Mouse (Mus musculus) liver, embryonic 15.5 days (tissue): ENCODE data around the gene Cd93. TPM values are rescaled to one million over a fixed set of nuclear protein-coding genes. Genes with fewer than 3 reads are reported as not detected.

ENCODE experiments used
- ATAC-seq: fragments of 200-750 bp; cut with Nextera tagmentation; 2 replicates; pipeline ENCODE4 v1.8.0; 2017; ENCODE audit warnings: moderate number of reproducible peaks, mild to moderate bottlenecking, moderate library complexity; ENCODE audit not compliant: insufficient read depth
- H3K27ac ChIP-seq: fragments of 300-500 bp; sonication (generic); replicated peaks from 2 replicates; pipeline ENCODE4 v1.5.1; 2015; ENCODE audit warnings: mild to moderate bottlenecking, inconsistent platforms
- H3K27me3 ChIP-seq: fragments of 300-500 bp; sonication (generic); 2 replicates; pipeline ENCODE4 v1.6.1; 2015; ENCODE audit warnings: mild to moderate bottlenecking, inconsistent platforms
- H3K36me3 ChIP-seq: fragments of 300-500 bp; sonication (generic); replicated peaks from 2 replicates; pipeline ENCODE4 v1.6.1; 2015; ENCODE audit warnings: moderate library complexity, mild to moderate bottlenecking, inconsistent platforms
- H3K4me1 ChIP-seq: fragments of 300-500 bp; sonication (generic); replicated peaks from 2 replicates; pipeline ENCODE4 v1.6.1; 2015; ENCODE audit warnings: inconsistent platforms
- H3K4me2 ChIP-seq: fragments of 300-500 bp; sonication (generic); 2 replicates; pipeline ENCODE4 v1.6.1; 2015; ENCODE audit warnings: moderate library complexity, mild to moderate bottlenecking, inconsistent platforms
- H3K4me3 ChIP-seq: fragments of 300-500 bp; sonication (generic); replicated peaks from 2 replicates; pipeline ENCODE4 v1.5.1; 2015; ENCODE audit warnings: mild to moderate bottlenecking, inconsistent platforms
- H3K9ac ChIP-seq: fragments of 300-500 bp; sonication (generic); 2 replicates; pipeline ENCODE4 v1.6.1; 2015; ENCODE audit warnings: moderate library complexity, mild to moderate bottlenecking, inconsistent platforms
- H3K9me3 ChIP-seq: fragments of 300-500 bp; sonication (generic); replicated peaks from 2 replicates; pipeline ENCODE4 v1.6.1; 2016; ENCODE audit warnings: inconsistent platforms
- WGBS: fragments of 180-500 bp; shearing (Covaris S2); methylation state at CpG from one replicate; pipeline ENCODE4 v1.1.7; 2015; ENCODE audit warnings: mixed read lengths; ENCODE audit not compliant: insufficient replicate concordance; 5-methylcytosine and 5-hydroxymethylcytosine counted together
- polyA plus RNA-seq: library from polyadenylated mRNA; unstranded; fragments of >200 nt; fragmentation: Nextera tagmentation; extraction: Ambion mirVana; gene quantifications from 2 replicates; pipeline ENCODE4 v1.2.1, GENCODE M21; 2015

The Cd93 gene
- polyA plus RNA-seq, 1 experiment from 2014 or later: 1.9 TPM

GRCm38 (mm10) chr2:148469341-148470238 lies 26.2 kb upstream of the Cd93 start:
- H3K4me1 ChIP-seq: no peaks in the 10 kb centered on the region
- H3K9ac ChIP-seq: no peak overlapping the region
- H3K36me3 ChIP-seq: no peaks in the 10 kb centered on the region
- no peaks in the 10 kb centered on the region for H3K27me3 ChIP-seq
- no peak overlapping the region for H3K4me2 ChIP-seq
- 58% methylated on average over 6 of the region's 7 CpGs for WGBS
- H3K9me3 ChIP-seq: no peaks in the 10 kb centered on the region
- no peak overlapping the region for H3K27ac ChIP-seq
- ATAC-seq: no peak
- no peak overlapping the region for H3K4me3 ChIP-seq

GRCm38 (mm10) chr2:148467921-148468440 lies 24.6 kb upstream of the Cd93 start:
- no peaks in the 10 kb centered on the region for H3K27me3 ChIP-seq
- ATAC-seq: no peak
- no peaks in the 10 kb centered on the region for H3K4me1 ChIP-seq
- no peak overlapping the region for H3K4me3 ChIP-seq
- no peak overlapping the region for H3K4me2 ChIP-seq
- H3K9me3 ChIP-seq: no peaks in the 10 kb centered on the region
- no peaks in the 10 kb centered on the region for H3K36me3 ChIP-seq
- no peak overlapping the region for H3K9ac ChIP-seq
- H3K27ac ChIP-seq: no peak overlapping the region
- whole genome bisulfite sequencing: 26% methylated on average over 3 of the region's 3 CpGs

- Histone ChIP-seq H3K9me3 (no peaks in the 10 kb centered on the region), H3K4me1 (no peaks in the 10 kb centered on the region), H3K27ac (no peak overlapping the region), H3K27me3 (no peaks in the 10 kb centered on the region), H3K4me2 (no peak overlapping the region), H3K9ac (no peak overlapping the region), H3K4me3 (no peak overlapping the region), H3K36me3 (no peaks in the 10 kb centered on the region)
- no peak for ATAC-seq
Measured at GRCm38 (mm10) chr2:148455341-148455740, 12.0 kb upstream of the Cd93 start.

- no peaks in the 10 kb centered on the region for H3K9me3 ChIP-seq
- no peaks in the 10 kb centered on the region for H3K36me3 ChIP-seq
- no peak for ATAC-seq
- no peak overlapping the region for H3K4me3 ChIP-seq
- H3K9ac ChIP-seq: no peak overlapping the region
- 56% methylated on average over 4 of the region's 4 CpGs for WGBS
- H3K4me2 ChIP-seq: no peak overlapping the region
- H3K27ac ChIP-seq: no peak overlapping the region
- no peaks in the 10 kb centered on the region for H3K27me3 ChIP-seq
- no peaks in the 10 kb centered on the region for H3K4me1 ChIP-seq
Measured at GRCm38 (mm10) chr2:148454014-148454542, 10.7 kb upstream of the Cd93 start.

- H3K4me2 ChIP-seq: no peak overlapping the region
- H3K36me3 ChIP-seq: no peaks in the 10 kb centered on the region
- H3K27ac ChIP-seq: no peak overlapping the region
- no peak overlapping the region for H3K9ac ChIP-seq
- no peak for ATAC-seq
- no peaks in the 10 kb centered on the region for H3K27me3 ChIP-seq
- no peaks in the 10 kb centered on the region for H3K9me3 ChIP-seq
- WGBS: 60% methylated on average over 3 of the region's 3 CpGs
- H3K4me3 ChIP-seq: no peak overlapping the region
- no peaks in the 10 kb centered on the region for H3K4me1 ChIP-seq
Measured at GRCm38 (mm10) chr2:148453061-148453460, 9.7 kb upstream of the Cd93 start.

GRCm38 (mm10) chr2:148451498-148451897 lies 8.1 kb upstream of the Cd93 start:
- 53% methylated on average over 5 of the region's 5 CpGs for WGBS
- Histone ChIP-seq H3K4me3 (no peak overlapping the region), H3K36me3 (no peaks in the 10 kb centered on the region), H3K4me1 (no peaks in the 10 kb centered on the region), H3K9ac (no peak overlapping the region), H3K27ac (no peak overlapping the region), H3K27me3 (no peaks in the 10 kb centered on the region), H3K9me3 (no peaks in the 10 kb centered on the region), H3K4me2 (no peak overlapping the region)
- no peak for ATAC-seq

GRCm38 (mm10) chr2:148450616-148451015 lies 7.3 kb upstream of the Cd93 start:
- no peak for ATAC-seq
- no peak overlapping the region for H3K4me2 ChIP-seq
- no peaks in the 10 kb centered on the region for H3K9me3 ChIP-seq
- 56% methylated on average over 5 of the region's 5 CpGs for WGBS
- H3K27me3 ChIP-seq: no peaks in the 10 kb centered on the region
- no peak overlapping the region for H3K27ac ChIP-seq
- H3K4me1 ChIP-seq: no peaks in the 10 kb centered on the region
- H3K4me3 ChIP-seq: no peak overlapping the region
- H3K36me3 ChIP-seq: no peaks in the 10 kb centered on the region
- H3K9ac ChIP-seq: no peak overlapping the region

GRCm38 (mm10) chr2:148449659-148450058 lies 6.3 kb upstream of the Cd93 start:
- Histone ChIP-seq H3K27ac (no peak overlapping the region), H3K36me3 (no peaks in the 10 kb centered on the region), H3K9me3 (no peaks in the 10 kb centered on the region), H3K27me3 (no peaks in the 10 kb centered on the region), H3K9ac (no peak overlapping the region), H3K4me2 (no peak overlapping the region), H3K4me3 (no peak overlapping the region), H3K4me1 (no peaks in the 10 kb centered on the region)
- ATAC-seq: no peak
- WGBS: 52% methylated on average over 1 of the region's 1 CpGs

- ATAC-seq: no peak
- H3K27me3 ChIP-seq: no peaks in the 10 kb centered on the region
- H3K9ac ChIP-seq: no peak overlapping the region
- H3K27ac ChIP-seq: no peak overlapping the region
- no peaks in the 10 kb centered on the region for H3K9me3 ChIP-seq
- H3K36me3 ChIP-seq: no peaks in the 10 kb centered on the region
- no peaks in the 10 kb centered on the region; the same call in 1 of the 2 replicates for H3K4me1 ChIP-seq
- 64% methylated on average over 3 of the region's 3 CpGs for WGBS
- H3K4me3 ChIP-seq: no peak overlapping the region
- no peak overlapping the region for H3K4me2 ChIP-seq
Measured at GRCm38 (mm10) chr2:148446446-148446845, 3.1 kb upstream of the Cd93 start.

- H3K4me3 ChIP-seq: no peak overlapping the region
- no peaks in the 10 kb centered on the region for H3K27me3 ChIP-seq
- no peak overlapping the region for H3K27ac ChIP-seq
- WGBS: 67% methylated on average over 1 of the region's 1 CpGs
- H3K9me3 ChIP-seq: no peaks in the 10 kb centered on the region
- no peak for ATAC-seq
- no peak overlapping the region for H3K9ac ChIP-seq
- no peak overlapping the region for H3K4me2 ChIP-seq
- no peaks in the 10 kb centered on the region for H3K36me3 ChIP-seq
- no peaks in the 10 kb centered on the region; the same call in 1 of the 2 replicates for H3K4me1 ChIP-seq
Measured at GRCm38 (mm10) chr2:148445616-148446015, 2.3 kb upstream of the Cd93 start.

- H3K27me3 ChIP-seq: no peaks in the 10 kb centered on the region
- no peak for ATAC-seq
- 41% methylated on average over 1 of the region's 1 CpGs for WGBS
Measured at GRCm38 (mm10) chr2:148444472-148444871, 1.1 kb upstream of the Cd93 start.

More at GRCm38 (mm10) chr2:148444472-148444871, 1.1 kb upstream of the Cd93 start:
- Histone ChIP-seq H3K9ac (no peak overlapping the region), H3K4me1 (no peaks in the 10 kb centered on the region; the same call in 1 of the 2 replicates), H3K36me3 (no peaks in the 10 kb centered on the region), H3K9me3 (no peaks in the 10 kb centered on the region), H3K4me2 (no peak overlapping the region), H3K27ac (no peak overlapping the region), H3K4me3 (no peak overlapping the region)
